Mouse (Mus musculus): ENCODE results near the gene Ifnab. TPM values are rescaled to one million over a fixed set of nuclear protein-coding genes. Genes with fewer than 3 reads are reported as not detected.
A peak's percentile ranks its signal among the peaks of the same experiment; 100 is the strongest.

Gene Ifnab
- total and polyA plus RNA-seq, 3 experiments: not detected

GRCm38 (mm10) chr4:88641077-88641831 lies 49.9 kb downstream of the Ifnab start (continued):
- TF ChIP-seq CTCF (IDR thresholded peaks at IDR 0.05 in 2 of 3, conservative IDR thresholded peaks at IDR 0.05 in 1 of 3; ENCODE audit: control insufficient read depth in 1 of 3, insufficient read depth in 1 of 3, low read depth in 2 of 3, low read length in 3 of 3, poor library complexity in 1 of 3, severe bottlenecking in 1 of 3): peak; percentile 68 to 85 (median 76)

- no peaks in the 10 kb centered on the region for H3K36me3 ChIP-seq (ENCODE audit: control insufficient read depth in 1 of 2, insufficient read depth in 2 of 2, low read length in 2 of 2)
- no peaks in the 10 kb centered on the region for H3K79me2 ChIP-seq (ENCODE audit: control insufficient read depth, insufficient read depth, low read length, poor library complexity)
- TF ChIP-seq MEF2A (IDR thresholded peaks at IDR 0.05; ENCODE audit: extremely low read depth, insufficient replicate concordance, low read depth, low read length, poor library complexity, severe bottlenecking): no peak
- no peak for TF ChIP-seq USF1 (IDR thresholded peaks at IDR 0.05; ENCODE audit: low read depth, low read length)
- no peak for TF ChIP-seq RAD21 (IDR thresholded peaks at IDR 0.05; ENCODE audit: low read depth, low read length)
- no peak for TF ChIP-seq MXI1 (IDR thresholded peaks at IDR 0.05; ENCODE audit: low read depth, low read length)
- no peak for TF ChIP-seq KAT2A (conservative IDR thresholded peaks at IDR 0.05; ENCODE audit: low read depth, low read length)
- H3K27ac ChIP-seq (ENCODE audit: control insufficient read depth, low read depth, low read length): no peak overlapping the region
- peak overlapping the region; percentile 65 to 71 for H3K4me3 ChIP-seq (ENCODE audit: control insufficient read depth in 1 of 2, insufficient read depth in 1 of 2, low read depth in 2 of 2, low read length in 2 of 2)
- no peaks in the 10 kb centered on the region for H3K9me3 ChIP-seq (replicated peaks; ENCODE audit: insufficient read depth, low read length)
- H3K4me1 ChIP-seq (ENCODE audit: control insufficient read depth in 1 of 2, insufficient read depth in 2 of 2, low read length in 2 of 2): no peaks in the 10 kb centered on the region
- no peak for DNase-seq (ENCODE audit: low read depth, low spot score)
- H3K27me3 ChIP-seq (ENCODE audit: control insufficient read depth in 1 of 2, insufficient read depth in 2 of 2, low read length in 2 of 2): no peaks in the 10 kb centered on the region; a peak in 1 of 4 replicates
- no peak overlapping the region for H3K9ac ChIP-seq (ENCODE audit: control insufficient read depth, low read depth, low read length, poor library complexity, severe bottlenecking)
These were observed 50.5 kb downstream of the Ifnab start for GRCm38 (mm10) chr4:88640704-88641076.

Other genes with a start within 250 kb of the Ifnab start
Only the 30 nearest of the 32 such genes appear.
- not detected in 2 replicates for gene Ifna15, start 133.1 kb downstream of the Ifnab start, total RNA-seq (2012; rRNA removed)
- gene Ifna15, start 133.1 kb downstream of the Ifnab start, polyA plus RNA-seq (2012; ENCODE audit: insufficient read depth in 1 of 2, insufficient read length in 2 of 2, low read depth in 1 of 2, low replicate concordance in 2 of 2, missing spikeins in 1 of 2): not detected
- not detected in 2 replicates for gene Ifna14, start 119.6 kb downstream of the Ifnab start, total RNA-seq (2012; rRNA removed)
- gene Ifna14, start 119.6 kb downstream of the Ifnab start, polyA plus RNA-seq (2012; ENCODE audit: insufficient read depth in 1 of 2, insufficient read length in 2 of 2, low read depth in 1 of 2, low replicate concordance in 2 of 2, missing spikeins in 1 of 2): not detected
- gene Ifna9, start 99.0 kb downstream of the Ifnab start, total RNA-seq (2012; rRNA removed): not detected in 2 replicates
- gene Ifna9, start 99.0 kb downstream of the Ifnab start, polyA plus RNA-seq (2012; ENCODE audit: insufficient read depth in 1 of 2, insufficient read length in 2 of 2, low read depth in 1 of 2, low replicate concordance in 2 of 2, missing spikeins in 1 of 2): not detected
- not detected in 2 replicates for gene Ifna12, start 88.0 kb downstream of the Ifnab start, total RNA-seq (2012; rRNA removed)
- not detected for gene Ifna12, start 88.0 kb downstream of the Ifnab start, polyA plus RNA-seq (2012; ENCODE audit: insufficient read depth in 1 of 2, insufficient read length in 2 of 2, low read depth in 1 of 2, low replicate concordance in 2 of 2, missing spikeins in 1 of 2)
- gene C87499, start 56.9 kb downstream of the Ifnab start, total RNA-seq (2012; rRNA removed): not detected in 2 replicates
- gene C87499, start 56.9 kb downstream of the Ifnab start, polyA plus RNA-seq (2012; ENCODE audit: insufficient read depth in 1 of 2, insufficient read length in 2 of 2, low read depth in 1 of 2, low replicate concordance in 2 of 2, missing spikeins in 1 of 2): not detected
- not detected in 2 replicates for gene Ifna13, start 46.9 kb downstream of the Ifnab start, total RNA-seq (2012; rRNA removed)
- not detected for gene Ifna13, start 46.9 kb downstream of the Ifnab start, polyA plus RNA-seq (2012; ENCODE audit: insufficient read depth in 1 of 2, insufficient read length in 2 of 2, low read depth in 1 of 2, low replicate concordance in 2 of 2, missing spikeins in 1 of 2)
- not detected in 2 replicates for gene Ifna16, start 14.4 kb downstream of the Ifnab start, total RNA-seq (2012; rRNA removed)
- not detected for gene Ifna16, start 14.4 kb downstream of the Ifnab start, polyA plus RNA-seq (2012; ENCODE audit: insufficient read depth in 1 of 2, insufficient read length in 2 of 2, low read depth in 1 of 2, low replicate concordance in 2 of 2, missing spikeins in 1 of 2)
- not detected in 2 replicates for gene Ifna2, start 7.4 kb downstream of the Ifnab start, total RNA-seq (2012; rRNA removed)
- not detected for gene Ifna2, start 7.4 kb downstream of the Ifnab start, polyA plus RNA-seq (2012; ENCODE audit: insufficient read depth in 1 of 2, insufficient read length in 2 of 2, low read depth in 1 of 2, low replicate concordance in 2 of 2, missing spikeins in 1 of 2)
- 7.8 and 9.8 TPM in 2 replicates for gene Gm26566, start 30.4 kb upstream of the Ifnab start, total RNA-seq (2012; rRNA removed)
- under 1 TPM in 1 of 2 experiments, not detected in 1; 0.40 TPM for gene Gm26566, start 30.4 kb upstream of the Ifnab start, polyA plus RNA-seq (2012; ENCODE audit: insufficient read depth in 1 of 2, insufficient read length in 2 of 2, low read depth in 1 of 2, low replicate concordance in 2 of 2, missing spikeins in 1 of 2)
- gene Klhl9, start 31.1 kb upstream of the Ifnab start, total RNA-seq (2012; rRNA removed): 33.9 and 35.1 TPM in 2 replicates
- 10 to 100 TPM; 16.6 to 69.5 TPM for gene Klhl9, start 31.1 kb upstream of the Ifnab start, polyA plus RNA-seq (2012; ENCODE audit: insufficient read depth in 1 of 2, insufficient read length in 2 of 2, low read depth in 1 of 2, low replicate concordance in 2 of 2, missing spikeins in 1 of 2)
- not detected in 2 replicates for gene Gm13271, start 63.5 kb upstream of the Ifnab start, total RNA-seq (2012; rRNA removed)
- gene Gm13271, start 63.5 kb upstream of the Ifnab start, polyA plus RNA-seq (2012; ENCODE audit: insufficient read depth in 1 of 2, insufficient read length in 2 of 2, low read depth in 1 of 2, low replicate concordance in 2 of 2, missing spikeins in 1 of 2): not detected
- gene Gm13283, start 68.8 kb upstream of the Ifnab start, total RNA-seq (2012; rRNA removed): not detected in 2 replicates
- gene Gm13283, start 68.8 kb upstream of the Ifnab start, polyA plus RNA-seq (2012; ENCODE audit: insufficient read depth in 1 of 2, insufficient read length in 2 of 2, low read depth in 1 of 2, low replicate concordance in 2 of 2, missing spikeins in 1 of 2): not detected
- not detected in 2 replicates for gene Gm13290, start 82.5 kb upstream of the Ifnab start, total RNA-seq (2012; rRNA removed)
- gene Gm13290, start 82.5 kb upstream of the Ifnab start, polyA plus RNA-seq (2012; ENCODE audit: insufficient read depth in 1 of 2, insufficient read length in 2 of 2, low read depth in 1 of 2, low replicate concordance in 2 of 2, missing spikeins in 1 of 2): under 1 TPM in 1 of 2 experiments, not detected in 1; 0.29 TPM
- gene Gm13289, start 85.6 kb upstream of the Ifnab start, total RNA-seq (2012; rRNA removed): not detected in 2 replicates
- not detected for gene Gm13289, start 85.6 kb upstream of the Ifnab start, polyA plus RNA-seq (2012; ENCODE audit: insufficient read depth in 1 of 2, insufficient read length in 2 of 2, low read depth in 1 of 2, low replicate concordance in 2 of 2, missing spikeins in 1 of 2)
- gene Gm13272, start 88.5 kb upstream of the Ifnab start, total RNA-seq (2012; rRNA removed): not detected in 2 replicates
- gene Gm13272, start 88.5 kb upstream of the Ifnab start, polyA plus RNA-seq (2012; ENCODE audit: insufficient read depth in 1 of 2, insufficient read length in 2 of 2, low read depth in 1 of 2, low replicate concordance in 2 of 2, missing spikeins in 1 of 2): not detected
- not detected in 2 replicates for gene Ifnz, start 90.8 kb upstream of the Ifnab start, total RNA-seq (2012; rRNA removed)
- gene Ifnz, start 90.8 kb upstream of the Ifnab start, polyA plus RNA-seq (2012; ENCODE audit: insufficient read depth in 1 of 2, insufficient read length in 2 of 2, low read depth in 1 of 2, low replicate concordance in 2 of 2, missing spikeins in 1 of 2): under 1 TPM in 1 of 2 experiments, not detected in 1; 0.11 TPM
- gene Gm13276, start 94.3 kb upstream of the Ifnab start, total RNA-seq (2012; rRNA removed): not detected in 2 replicates
- gene Gm13276, start 94.3 kb upstream of the Ifnab start, polyA plus RNA-seq (2012; ENCODE audit: insufficient read depth in 1 of 2, insufficient read length in 2 of 2, low read depth in 1 of 2, low replicate concordance in 2 of 2, missing spikeins in 1 of 2): not detected
- not detected in 2 replicates for gene Gm13277, start 97.3 kb upstream of the Ifnab start, total RNA-seq (2012; rRNA removed)
- gene Gm13277, start 97.3 kb upstream of the Ifnab start, polyA plus RNA-seq (2012; ENCODE audit: insufficient read depth in 1 of 2, insufficient read length in 2 of 2, low read depth in 1 of 2, low replicate concordance in 2 of 2, missing spikeins in 1 of 2): not detected
- not detected in 2 replicates for gene Gm13278, start 100.2 kb upstream of the Ifnab start, total RNA-seq (2012; rRNA removed)
- gene Gm13278, start 100.2 kb upstream of the Ifnab start, polyA plus RNA-seq (2012; ENCODE audit: insufficient read depth in 1 of 2, insufficient read length in 2 of 2, low read depth in 1 of 2, low replicate concordance in 2 of 2, missing spikeins in 1 of 2): not detected
- gene Gm13275, start 103.1 kb upstream of the Ifnab start, total RNA-seq (2012; rRNA removed): not detected in 2 replicates
- gene Gm13275, start 103.1 kb upstream of the Ifnab start, polyA plus RNA-seq (2012; ENCODE audit: insufficient read depth in 1 of 2, insufficient read length in 2 of 2, low read depth in 1 of 2, low replicate concordance in 2 of 2, missing spikeins in 1 of 2): under 1 TPM in 1 of 2 experiments, not detected in 1; 0.52 TPM
- gene Gm13279, start 106.0 kb upstream of the Ifnab start, total RNA-seq (2012; rRNA removed): not detected in 2 replicates
- gene Gm13279, start 106.0 kb upstream of the Ifnab start, polyA plus RNA-seq (2012; ENCODE audit: insufficient read depth in 1 of 2, insufficient read length in 2 of 2, low read depth in 1 of 2, low replicate concordance in 2 of 2, missing spikeins in 1 of 2): not detected
- gene Gm13285, start 108.3 kb upstream of the Ifnab start, total RNA-seq (2012; rRNA removed): 0.10 TPM in 1 of 2 replicates, not detected in the other
- gene Gm13285, start 108.3 kb upstream of the Ifnab start, polyA plus RNA-seq (2012; ENCODE audit: insufficient read depth in 1 of 2, insufficient read length in 2 of 2, low read depth in 1 of 2, low replicate concordance in 2 of 2, missing spikeins in 1 of 2): under 1 TPM in 1 of 2 experiments, not detected in 1; 0.14 TPM
- gene Gm13287, start 111.9 kb upstream of the Ifnab start, total RNA-seq (2012; rRNA removed): not detected in 2 replicates
- not detected for gene Gm13287, start 111.9 kb upstream of the Ifnab start, polyA plus RNA-seq (2012; ENCODE audit: insufficient read depth in 1 of 2, insufficient read length in 2 of 2, low read depth in 1 of 2, low replicate concordance in 2 of 2, missing spikeins in 1 of 2)
- gene Gm13288, start 114.2 kb upstream of the Ifnab start, total RNA-seq (2012; rRNA removed): not detected in 2 replicates
- gene Gm13288, start 114.2 kb upstream of the Ifnab start, polyA plus RNA-seq (2012; ENCODE audit: insufficient read depth in 1 of 2, insufficient read length in 2 of 2, low read depth in 1 of 2, low replicate concordance in 2 of 2, missing spikeins in 1 of 2): not detected
- not detected in 2 replicates for gene Ifna7, start 124.9 kb upstream of the Ifnab start, total RNA-seq (2012; rRNA removed)
- not detected for gene Ifna7, start 124.9 kb upstream of the Ifnab start, polyA plus RNA-seq (2012; ENCODE audit: insufficient read depth in 1 of 2, insufficient read length in 2 of 2, low read depth in 1 of 2, low replicate concordance in 2 of 2, missing spikeins in 1 of 2)
- not detected in 2 replicates for gene Ifna11, start 128.6 kb upstream of the Ifnab start, total RNA-seq (2012; rRNA removed)
- not detected for gene Ifna11, start 128.6 kb upstream of the Ifnab start, polyA plus RNA-seq (2012; ENCODE audit: insufficient read depth in 1 of 2, insufficient read length in 2 of 2, low read depth in 1 of 2, low replicate concordance in 2 of 2, missing spikeins in 1 of 2)
- gene Ifna6, start 136.1 kb upstream of the Ifnab start, total RNA-seq (2012; rRNA removed): not detected in 2 replicates
- not detected for gene Ifna6, start 136.1 kb upstream of the Ifnab start, polyA plus RNA-seq (2012; ENCODE audit: insufficient read depth in 1 of 2, insufficient read length in 2 of 2, low read depth in 1 of 2, low replicate concordance in 2 of 2, missing spikeins in 1 of 2)
- not detected in 2 replicates for gene Ifna5, start 144.2 kb upstream of the Ifnab start, total RNA-seq (2012; rRNA removed)
- gene Ifna5, start 144.2 kb upstream of the Ifnab start, polyA plus RNA-seq (2012; ENCODE audit: insufficient read depth in 1 of 2, insufficient read length in 2 of 2, low read depth in 1 of 2, low replicate concordance in 2 of 2, missing spikeins in 1 of 2): not detected
- not detected in 2 replicates for gene Ifna4, start 150.5 kb upstream of the Ifnab start, total RNA-seq (2012; rRNA removed)
- not detected for gene Ifna4, start 150.5 kb upstream of the Ifnab start, polyA plus RNA-seq (2012; ENCODE audit: insufficient read depth in 1 of 2, insufficient read length in 2 of 2, low read depth in 1 of 2, low replicate concordance in 2 of 2, missing spikeins in 1 of 2)
- not detected in 2 replicates for gene Ifna1, start 158.7 kb upstream of the Ifnab start, total RNA-seq (2012; rRNA removed)
- gene Ifna1, start 158.7 kb upstream of the Ifnab start, polyA plus RNA-seq (2012; ENCODE audit: insufficient read depth in 1 of 2, insufficient read length in 2 of 2, low read depth in 1 of 2, low replicate concordance in 2 of 2, missing spikeins in 1 of 2): not detected